Mouse (Mus musculus) thymus, adult 18-20 months (tissue): ENCODE data around the gene Cmtm4.
"Not testable (repeated sequence)": the region's sequence is repeated elsewhere in the genome, so short reads cannot be mapped to it uniquely, and the experiment has no call there.

ENCODE experiments used
- DNase-seq, 2 experiments: peaks; one replicate each; pipeline ENCODE4 v3.0.0; 2022; ENCODE audit warnings: mixed read lengths in 2 of 2

Cmtm4 gene

DNA sequence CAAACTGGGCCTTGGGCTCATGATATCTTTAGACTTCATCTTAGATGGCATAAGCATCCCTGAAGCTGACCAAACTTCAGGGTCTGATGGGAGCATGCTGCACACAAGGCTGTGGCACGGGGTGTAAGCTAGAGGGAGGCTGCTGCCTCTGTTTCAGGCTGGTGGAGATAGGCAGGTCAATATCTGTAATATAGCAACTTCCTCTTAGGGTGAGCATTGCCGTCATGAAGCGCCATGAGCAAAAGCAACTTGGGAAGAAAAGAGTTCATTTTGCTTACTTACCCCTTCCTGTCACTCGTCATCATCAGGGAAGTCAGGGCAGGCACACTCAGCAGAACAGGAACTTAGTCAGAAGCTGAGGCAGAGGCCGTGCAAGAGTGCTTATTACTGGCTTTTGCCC is 61.8 kb downstream of the Cmtm4 start:
- no peak for DNase-seq

DNA sequence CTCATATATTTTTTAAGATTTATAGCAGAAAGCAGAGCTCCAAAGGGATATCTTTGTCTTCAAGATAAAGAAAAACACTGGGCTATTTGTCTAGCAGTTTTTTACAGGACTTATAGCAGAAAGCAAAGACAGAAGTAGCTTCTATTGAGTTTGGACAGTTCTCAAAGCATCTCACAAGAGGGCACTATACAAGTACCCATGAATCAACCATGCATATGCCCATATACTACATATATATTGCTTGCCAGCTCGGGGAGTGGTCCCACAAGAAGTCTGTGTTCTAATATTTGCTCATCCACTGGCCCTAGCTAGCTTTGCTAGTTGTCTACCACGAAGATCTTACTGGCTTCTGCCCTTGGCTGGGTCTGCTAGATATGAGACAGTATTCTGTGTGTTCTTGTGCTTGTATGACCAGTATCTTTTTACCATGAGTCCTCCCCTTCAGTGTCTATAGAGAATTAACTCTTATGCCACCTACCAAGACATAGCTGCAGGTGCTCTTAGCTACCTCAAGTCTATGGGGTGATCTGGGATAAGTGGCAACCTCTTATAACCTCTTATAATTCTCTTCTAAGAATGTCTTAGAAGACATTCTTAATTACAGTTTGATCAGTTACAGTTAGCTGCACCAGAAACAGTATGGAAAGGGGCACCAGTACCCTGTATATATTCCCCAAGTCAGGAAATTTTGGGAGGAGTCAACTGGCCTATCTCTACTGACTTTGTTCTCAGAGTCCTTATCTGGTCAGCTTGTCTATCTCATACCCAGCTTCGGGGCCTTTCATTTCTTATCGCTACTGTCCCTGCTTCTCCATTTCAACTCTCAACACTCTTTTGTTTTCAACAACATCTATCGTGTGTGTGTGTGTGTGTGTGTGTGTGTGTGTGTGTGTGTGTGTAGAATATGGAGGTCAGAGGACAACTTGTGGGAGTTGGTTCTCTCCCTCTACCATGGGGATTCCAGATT is 62.7 kb downstream of the Cmtm4 start:
- no peak for DNase-seq

DNA sequence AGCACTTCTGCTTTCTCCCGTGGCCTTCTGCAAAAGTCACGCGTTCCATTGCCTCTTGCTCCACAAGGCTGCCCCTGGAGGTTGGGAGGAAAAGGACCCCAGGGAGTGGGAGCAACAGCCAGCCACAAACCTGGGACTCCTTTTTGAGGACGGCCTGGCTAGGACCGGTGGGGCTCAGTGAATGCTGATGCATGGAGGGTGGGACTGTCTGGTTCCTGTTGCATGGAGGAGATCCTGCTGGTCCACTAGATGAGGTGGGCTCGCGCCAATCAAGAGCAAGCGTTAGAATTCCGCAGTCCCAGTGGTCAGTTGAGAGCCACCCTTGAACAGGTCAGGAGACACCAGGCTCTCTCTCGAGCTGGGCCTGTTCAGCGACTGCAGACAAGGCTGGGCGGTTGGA is 73.7 kb downstream of the Cmtm4 start, which contains the start of gene Cmtm2b:
TSS of gene Cmtm2b (plus strand) at position 301 of the 400 bp plus-strand sequence.
- DNase-seq: not testable (repeated sequence)

DNA sequence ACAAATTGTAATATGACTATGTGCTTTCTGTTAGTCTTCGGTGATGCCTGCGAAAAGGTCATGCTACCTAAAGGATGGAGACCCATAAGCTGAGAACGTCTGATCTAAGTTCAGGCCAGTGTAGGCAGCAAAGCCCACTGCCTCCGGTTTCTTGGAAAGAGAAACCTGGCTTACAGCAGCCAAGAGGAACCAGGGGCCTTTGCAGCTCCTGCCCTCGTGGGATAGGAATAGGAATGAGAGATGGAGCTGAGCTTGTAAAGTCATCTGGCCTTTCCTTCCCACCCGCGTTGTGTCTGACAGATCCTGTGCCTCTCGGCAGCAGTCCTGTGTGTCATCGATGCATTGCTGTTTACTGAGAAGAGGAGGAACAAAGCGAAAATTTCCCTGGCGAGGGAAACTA is 74.3 kb downstream of the Cmtm4 start, which contains the start of gene Gm11020:
TSS of gene Gm11020 (plus strand) at position 301 of the 400 bp plus-strand sequence.
- not testable (repeated sequence) for DNase-seq

DNA sequence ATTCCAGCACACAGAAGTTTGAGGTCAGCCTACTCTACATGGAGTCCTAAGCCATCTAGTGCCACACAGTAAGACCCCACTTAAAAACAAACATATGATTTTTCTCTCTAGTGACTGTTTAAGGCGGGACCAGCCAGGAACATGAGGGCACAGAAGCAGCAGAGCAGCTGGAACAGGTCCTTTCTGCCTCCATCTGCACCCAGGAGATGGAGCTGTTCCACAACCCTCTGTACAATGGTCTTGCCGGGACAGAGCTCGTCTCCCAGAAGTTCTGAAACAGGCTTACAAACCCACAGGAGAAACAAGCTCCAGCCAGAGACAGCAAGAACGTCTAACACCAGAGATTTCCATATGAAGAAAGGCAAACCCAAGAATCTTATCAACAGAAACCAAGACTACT is 82.3 kb downstream of the Cmtm4 start:
- DNase-seq: no peak

DNA sequence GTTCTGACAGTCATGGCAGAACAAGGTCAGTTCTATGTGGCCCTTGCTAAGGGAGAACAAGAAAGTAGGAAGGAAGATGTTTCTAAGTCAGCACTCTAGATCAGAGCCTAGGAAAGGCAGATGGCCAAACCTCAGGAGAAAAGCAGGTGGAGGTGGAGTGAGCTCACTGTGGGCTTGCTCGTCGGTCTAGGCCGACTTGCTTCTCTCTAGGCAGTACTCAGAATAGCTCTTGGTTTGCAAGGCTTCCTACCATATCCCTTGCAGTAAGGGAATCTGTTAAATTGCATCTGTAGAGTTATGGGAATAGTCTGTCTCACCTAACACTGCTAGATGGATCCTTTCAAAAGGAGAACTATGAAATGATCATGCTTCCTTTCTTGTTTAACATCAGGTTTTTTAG is 83.6 kb downstream of the Cmtm4 start:
- not testable (repeated sequence) for DNase-seq

DNA sequence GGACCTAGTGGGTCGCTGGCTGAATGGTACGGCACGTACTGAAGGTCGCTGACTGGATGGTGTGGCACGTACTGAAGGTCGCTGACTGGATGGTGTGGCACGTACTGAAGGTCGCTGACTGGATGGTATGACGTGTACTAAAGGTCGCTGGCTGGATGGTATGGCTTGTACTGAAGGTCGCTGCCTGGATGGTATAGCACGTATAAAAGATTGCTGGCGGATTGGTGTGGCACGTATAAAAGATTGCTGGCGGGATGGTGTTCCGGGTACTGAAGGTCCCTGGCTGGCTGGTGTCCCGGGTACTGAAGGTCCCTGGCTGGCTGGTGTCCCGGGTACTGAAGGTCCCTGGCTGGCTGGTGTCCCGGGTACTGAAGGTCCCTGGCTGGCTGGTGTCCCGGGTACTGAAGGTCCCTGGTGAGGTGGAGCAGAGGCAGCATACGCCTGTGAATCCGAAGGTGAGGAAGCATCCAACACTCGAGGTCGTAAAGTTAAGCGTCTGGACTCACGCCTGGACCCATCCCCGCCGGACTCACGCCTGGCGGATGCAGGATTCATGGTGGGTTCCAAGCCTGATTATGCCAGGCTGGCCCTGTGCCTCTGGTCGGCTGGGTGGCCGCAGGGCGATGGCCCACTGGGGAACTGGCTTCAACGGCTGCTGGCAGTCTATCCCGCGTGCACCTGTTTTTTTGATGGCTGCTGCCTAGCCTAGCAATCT is 86.0 kb downstream of the Cmtm4 start, which contains the start of the genes Gm45711 and Cmtm1:
TSS of gene Gm45711 (minus strand) at position 641 of the 715 bp plus-strand sequence.
TSS of gene Cmtm1 (minus strand) at position 705 of the 715 bp plus-strand sequence.
- DNase-seq: not testable (repeated sequence)

DNA sequence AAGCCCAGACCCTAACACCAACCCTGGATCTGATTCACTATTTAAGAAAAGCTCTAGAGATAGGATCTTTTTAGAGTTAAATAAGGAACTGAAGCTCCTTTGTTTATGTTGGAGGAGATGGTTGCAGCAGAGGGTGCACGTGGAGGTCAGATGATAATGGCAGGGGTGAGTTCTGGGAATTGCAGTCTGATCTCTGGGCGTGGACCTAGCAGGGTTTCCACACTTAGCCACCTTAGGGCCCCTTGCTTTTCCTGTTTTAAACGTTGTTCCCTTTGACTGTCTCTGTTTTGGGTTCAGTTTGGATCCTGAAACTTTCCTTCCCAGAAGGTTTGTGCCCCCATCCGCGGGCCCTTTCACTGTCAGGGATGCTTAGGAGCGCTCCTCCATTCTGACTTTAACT is 87.3 kb downstream of the Cmtm4 start:
- DNase-seq: not testable (repeated sequence)

DNA sequence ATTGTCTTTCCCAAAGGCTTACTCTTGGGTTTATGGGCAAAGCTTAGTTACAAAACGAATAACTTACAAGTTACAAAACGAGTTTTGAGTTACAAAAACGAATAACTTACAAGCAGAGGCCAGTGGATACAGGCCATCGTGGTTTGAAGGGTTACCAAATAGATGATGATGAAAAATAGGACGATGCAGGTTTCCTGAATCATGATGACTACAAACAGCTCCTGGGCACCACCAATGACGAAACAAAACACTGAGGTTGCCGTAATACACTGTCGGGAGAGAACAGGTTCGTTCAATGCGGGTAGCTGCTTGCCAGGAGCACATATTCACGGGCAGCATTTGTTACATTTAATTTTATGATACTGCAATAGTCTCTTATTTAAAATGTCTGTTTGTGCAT is 90.6 kb downstream of the Cmtm4 start:
- DNase-seq: no peak

DNA sequence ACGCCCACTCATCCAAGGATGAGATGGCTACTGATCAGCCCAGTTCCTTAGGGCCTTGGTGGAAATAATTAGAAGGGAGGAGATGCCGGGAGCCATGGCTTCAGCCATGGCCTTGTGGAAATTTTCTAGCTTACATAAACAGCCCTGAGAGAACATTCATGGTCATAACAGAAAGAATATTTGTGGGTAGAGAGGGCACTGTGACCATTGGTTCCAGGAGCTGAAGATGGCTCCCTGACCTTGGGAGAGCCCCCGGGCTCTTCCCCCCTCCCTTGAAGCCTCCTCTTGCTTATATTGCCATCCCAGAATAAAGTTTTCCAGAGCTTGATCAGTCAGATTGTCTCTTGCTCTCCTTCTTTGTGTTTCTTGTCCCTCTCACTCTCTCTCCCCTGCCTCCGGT is 93.1 kb downstream of the Cmtm4 start:
- DNase-seq: not testable (repeated sequence)

DNA sequence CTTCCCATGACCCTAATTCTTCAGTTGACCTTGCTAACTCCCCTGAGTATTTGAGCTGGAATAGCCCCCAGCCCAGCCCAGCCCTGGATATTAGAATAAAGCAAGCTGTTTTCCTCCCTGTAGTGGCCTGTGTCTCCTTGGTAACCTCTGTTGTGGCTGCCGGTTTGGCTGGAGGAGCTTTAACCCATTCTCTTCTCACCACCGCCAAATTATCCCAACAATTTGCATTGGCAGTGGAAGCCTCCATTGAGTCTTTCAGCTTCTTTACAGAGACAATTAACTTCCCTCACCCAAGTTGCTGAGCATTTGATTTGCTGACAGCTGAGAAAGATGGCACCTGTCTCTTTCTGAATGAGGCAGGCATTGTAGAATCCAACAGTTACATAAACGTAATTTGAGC is 94.0 kb downstream of the Cmtm4 start:
- not testable (repeated sequence) for DNase-seq
